Mouse (Mus musculus) urinary bladder, adult 18-20 months (tissue): ENCODE data around the gene Pxylp1.

ENCODE experiments used
- DNase-seq, 2 experiments: peaks; one replicate each; pipeline ENCODE4 v3.0.0; 2022; ENCODE audit warnings: low spot score in 2 of 2, mixed read lengths in 2 of 2

The Pxylp1 gene

GRCm38 (mm10) chr9:96890756-96891155 is 1.7 kb downstream of the Pxylp1 start:
- no peak for DNase-seq

- no peak for DNase-seq
These were observed 2.2 kb downstream of the Pxylp1 start for GRCm38 (mm10) chr9:96890266-96890665.

- DNase-seq, result peak; percentile 76 to 88
These were observed 3.0 kb downstream of the Pxylp1 start for GRCm38 (mm10) chr9:96889345-96890021.

- DNase-seq, result peak in 1 of 2 experiments; percentile 65
These were observed 3.6 kb downstream of the Pxylp1 start for GRCm38 (mm10) chr9:96888742-96889344.

GRCm38 (mm10) chr9:96887954-96888353 is 4.5 kb downstream of the Pxylp1 start:
- no peak for DNase-seq

GRCm38 (mm10) chr9:96887492-96887891 is 5.0 kb downstream of the Pxylp1 start:
- DNase-seq, result no peak

- no peak for DNase-seq
These were observed 6.7 kb downstream of the Pxylp1 start for GRCm38 (mm10) chr9:96885781-96886180.

- DNase-seq, result no peak
These were observed 9.8 kb downstream of the Pxylp1 start for GRCm38 (mm10) chr9:96882496-96883265.

- no peak for DNase-seq
These were observed 10.6 kb downstream of the Pxylp1 start for GRCm38 (mm10) chr9:96881901-96882300.

- no peak for DNase-seq
These were observed 13.4 kb downstream of the Pxylp1 start for GRCm38 (mm10) chr9:96879024-96879423.

- no peak for DNase-seq
These were observed 14.0 kb downstream of the Pxylp1 start for GRCm38 (mm10) chr9:96878464-96878863.

GRCm38 (mm10) chr9:96875704-96876103 is 16.8 kb downstream of the Pxylp1 start:
- DNase-seq, result no peak

- DNase-seq, result no peak
These were observed 19.4 kb downstream of the Pxylp1 start for GRCm38 (mm10) chr9:96873082-96873481.

- no peak for DNase-seq
These were observed 22.4 kb downstream of the Pxylp1 start for GRCm38 (mm10) chr9:96870104-96870503.

- no peak for DNase-seq
These were observed 22.9 kb downstream of the Pxylp1 start for GRCm38 (mm10) chr9:96869542-96869941.

- no peak for DNase-seq
These were observed 23.9 kb downstream of the Pxylp1 start for GRCm38 (mm10) chr9:96868546-96868945.

GRCm38 (mm10) chr9:96867165-96867564 is 25.3 kb downstream of the Pxylp1 start:
- no peak for DNase-seq

GRCm38 (mm10) chr9:96866196-96866595 is 26.3 kb downstream of the Pxylp1 start:
- DNase-seq, result no peak

GRCm38 (mm10) chr9:96865473-96866050 is 26.9 kb downstream of the Pxylp1 start:
- DNase-seq, result no peak

GRCm38 (mm10) chr9:96863539-96863938 is 28.9 kb downstream of the Pxylp1 start:
- no peak for DNase-seq

GRCm38 (mm10) chr9:96862836-96863235 is 29.6 kb downstream of the Pxylp1 start:
- DNase-seq, result no peak

GRCm38 (mm10) chr9:96861092-96861487 is 31.4 kb downstream of the Pxylp1 start:
- no peak for DNase-seq
